Mouse (Mus musculus) liver, postnatal 0 days (tissue): Measurements from ENCODE around the gene Acsf2. TPM values are rescaled to one million over a fixed set of nuclear protein-coding genes. Genes with fewer than 3 reads are reported as not detected.

Source experiments
- ATAC-seq: fragments of 200-750 bp; cut with Nextera tagmentation; 2 replicates; pipeline ENCODE4 v1.8.0; 2017; ENCODE audit warnings: mild to moderate bottlenecking, moderate library complexity
- DNase-seq: peaks from one replicate; pipeline ENCODE4 v3.0.0-alpha.2; 2016
- H3K27ac ChIP-seq: fragments of 300-500 bp; sonication (generic); 2 replicates; pipeline ENCODE4 v1.5.1; 2014; ENCODE audit warnings: antibody characterized with exemption, moderate library complexity, mild to moderate bottlenecking, low read depth
- H3K27me3 ChIP-seq: fragments of 300-500 bp; sonication (generic); 2 replicates; pipeline ENCODE4 v1.6.1; 2014; ENCODE audit warnings: low read length, control low read depth, mixed read lengths; ENCODE audit not compliant: insufficient read depth
- H3K36me3 ChIP-seq: fragments of 300-500 bp; sonication (generic); replicated peaks from 2 replicates; pipeline ENCODE4 v1.6.1; 2014; ENCODE audit warnings: mild to moderate bottlenecking, control low read depth, low read length, moderate library complexity, mixed read lengths; ENCODE audit not compliant: insufficient read depth
- H3K4me1 ChIP-seq: fragments of 300-500 bp; sonication (generic); 2 replicates; pipeline ENCODE4 v1.6.1; 2014; ENCODE audit warnings: antibody characterized with exemption, mild to moderate bottlenecking, control low read depth; ENCODE audit not compliant: insufficient read depth
- H3K4me2 ChIP-seq: fragments of 300-500 bp; sonication (generic); 2 replicates; pipeline ENCODE4 v1.6.1; 2014; ENCODE audit warnings: low read depth, mild to moderate bottlenecking, low read length, moderate library complexity, mixed read lengths
- H3K4me3 ChIP-seq: fragments of 300-500 bp; sonication (generic); 2 replicates; pipeline ENCODE4 v1.5.1; 2014; ENCODE audit warnings: low read depth, low read length
- H3K9ac ChIP-seq: fragments of 300-500 bp; sonication (generic); replicated peaks from 2 replicates; pipeline ENCODE4 v1.6.1; 2014; ENCODE audit warnings: mild to moderate bottlenecking, moderate library complexity
- H3K9me3 ChIP-seq: fragments of 300-500 bp; sonication (generic); 2 replicates; pipeline ENCODE4 v1.6.1; 2016; ENCODE audit warnings: mild to moderate bottlenecking, control low read depth, low read length, mixed read lengths
- CTCF ChIP-seq: sonication (generic); IDR thresholded peaks from 2 replicates; pipeline ENCODE4 v1.5.1; 2016; ENCODE audit warnings: antibody characterized with exemption, low read depth
- EP300 ChIP-seq: IDR thresholded peaks from 2 replicates; pipeline ENCODE4 v1.6.1; 2016; ENCODE audit warnings: antibody characterized with exemption, low read depth, mild to moderate bottlenecking
- WGBS: fragments of 180-500 bp; shearing (Covaris S2); extraction: QIAGEN DNeasy Blood & Tissue Kit; methylation state at CpG from one replicate; pipeline ENCODE4 v1.1.7; 2014; ENCODE audit not compliant: insufficient replicate concordance; 5-methylcytosine and 5-hydroxymethylcytosine counted together
- polyA plus RNA-seq: library from polyadenylated mRNA; unstranded; fragments of >200 nt; fragmentation: Nextera tagmentation; extraction: Ambion mirVana; gene quantifications from 2 replicates; pipeline ENCODE4 v1.2.1, GENCODE M21; 2015

Gene Acsf2
- polyA plus RNA-seq, 1 experiment from 2014 or later, result 4.2 TPM

DNA sequence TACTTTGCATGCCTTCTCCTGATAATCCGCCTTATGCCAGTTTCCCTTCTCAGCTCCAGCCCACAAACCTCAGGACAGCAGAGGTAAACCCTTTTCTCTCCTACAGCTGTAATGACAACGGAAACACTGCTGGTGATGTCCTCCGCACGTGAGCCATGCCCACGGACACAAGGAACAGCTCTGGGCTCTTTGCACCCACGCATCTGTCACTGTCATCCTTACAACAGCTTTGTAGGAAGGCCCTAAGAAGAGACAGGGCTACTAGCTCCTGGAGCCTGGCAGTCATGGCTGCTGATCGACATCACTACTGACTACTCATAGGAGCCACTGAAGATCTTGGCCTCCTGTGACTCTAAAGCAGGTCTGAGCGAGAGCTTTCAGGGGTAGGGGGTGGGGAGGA, 68.5 kb downstream of the Acsf2 start:
- ATAC-seq (no peak), DNase-seq (no peak)
- Histone ChIP-seq H3K4me3 (no peak overlapping the region), H3K9ac (no peak overlapping the region), H3K4me1 (no peaks in the 10 kb centered on the region), H3K27ac (no peak overlapping the region), H3K27me3 (no peaks in the 10 kb centered on the region), H3K9me3 (no peaks in the 10 kb centered on the region), H3K36me3 (no peaks in the 10 kb centered on the region), H3K4me2 (no peak overlapping the region)
- TF ChIP-seq CTCF, result no peak
- TF ChIP-seq EP300, result no peak
- WGBS, result 79% methylated on average over 8 of the region's 8 CpGs

DNA sequence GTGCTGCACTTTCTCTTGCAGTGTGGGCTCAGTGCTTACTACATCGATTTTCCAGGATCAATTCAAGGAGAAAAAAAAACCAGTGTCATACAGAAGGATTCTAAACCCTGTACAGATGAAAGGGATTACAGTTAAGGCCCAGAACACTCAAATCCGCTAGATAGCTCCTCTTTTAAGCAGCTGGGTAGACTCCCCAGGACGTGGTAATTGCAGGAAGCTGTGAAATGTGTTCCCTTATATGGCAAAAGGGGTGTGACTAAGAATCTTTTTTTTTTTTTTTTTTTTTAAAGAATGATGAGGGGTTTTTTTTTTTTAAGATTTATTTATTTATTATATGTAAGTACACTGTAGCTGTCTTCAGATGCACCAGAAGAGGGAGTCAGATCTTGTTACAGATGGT, 72.8 kb downstream of the Acsf2 start:
- Histone ChIP-seq H3K4me1 (no peaks in the 10 kb centered on the region), H3K36me3 (no peaks in the 10 kb centered on the region), H3K4me2 (no peak overlapping the region), H3K9ac (no peak overlapping the region), H3K27me3 (no peaks in the 10 kb centered on the region), H3K4me3 (no peak overlapping the region), H3K27ac (no peak overlapping the region), H3K9me3 (no peaks in the 10 kb centered on the region)
- TF ChIP-seq EP300, result no peak
- TF ChIP-seq CTCF, result no peak
- WGBS, result 53% methylated on average over 3 of the region's 3 CpGs
- DNase-seq, result no peak
- no peak for ATAC-seq

DNA sequence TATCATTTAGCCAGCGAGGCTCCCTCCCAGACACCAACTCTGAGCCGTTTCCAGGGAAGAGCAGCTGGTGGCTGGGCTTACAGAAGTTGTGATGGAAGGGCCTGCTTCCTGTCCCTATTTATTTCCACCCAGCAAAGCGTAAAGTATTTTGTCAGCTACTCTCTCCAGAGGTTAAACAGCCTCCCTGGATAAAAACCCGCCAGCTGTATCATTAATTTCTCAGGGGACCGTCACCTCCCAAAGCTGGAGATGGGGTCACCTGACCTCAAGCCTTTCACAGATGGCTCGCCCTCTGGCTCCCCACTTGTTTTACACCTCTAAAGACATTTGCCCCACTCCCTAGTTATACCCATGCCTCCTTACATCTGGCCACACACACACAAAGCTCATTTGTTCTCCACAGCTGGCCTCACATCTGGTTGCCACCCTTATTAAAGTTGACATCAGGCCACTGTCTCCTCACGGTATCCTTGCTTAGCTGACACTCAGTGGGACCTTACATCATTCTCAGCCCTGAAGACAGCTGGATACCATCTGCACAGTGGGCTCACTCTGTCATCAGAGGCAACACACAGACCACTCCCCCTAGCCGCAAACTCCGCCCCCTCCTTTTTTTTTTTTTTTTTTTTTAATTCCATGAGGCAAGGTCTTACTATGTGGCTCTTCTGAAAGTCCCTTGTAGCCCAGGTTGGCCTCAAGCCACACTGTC, 75.3 kb downstream of the Acsf2 start:
- Histone ChIP-seq H3K9me3 (no peaks in the 10 kb centered on the region), H3K27me3 (peaks cover 5% of the 10 kb centered on the region; the same call in 1 of the 2 replicates), H3K4me3 (no peak overlapping the region), H3K36me3 (no peaks in the 10 kb centered on the region), H3K4me2 (no peak overlapping the region), H3K9ac (no peak overlapping the region), H3K4me1 (peaks cover 3% of the 10 kb centered on the region), H3K27ac (no peak overlapping the region)
- ATAC-seq (no peak), DNase-seq (no peak)
- TF ChIP-seq EP300 (no peak), CTCF (no peak)
- WGBS, result 62% methylated on average over 9 of the region's 9 CpGs

DNA sequence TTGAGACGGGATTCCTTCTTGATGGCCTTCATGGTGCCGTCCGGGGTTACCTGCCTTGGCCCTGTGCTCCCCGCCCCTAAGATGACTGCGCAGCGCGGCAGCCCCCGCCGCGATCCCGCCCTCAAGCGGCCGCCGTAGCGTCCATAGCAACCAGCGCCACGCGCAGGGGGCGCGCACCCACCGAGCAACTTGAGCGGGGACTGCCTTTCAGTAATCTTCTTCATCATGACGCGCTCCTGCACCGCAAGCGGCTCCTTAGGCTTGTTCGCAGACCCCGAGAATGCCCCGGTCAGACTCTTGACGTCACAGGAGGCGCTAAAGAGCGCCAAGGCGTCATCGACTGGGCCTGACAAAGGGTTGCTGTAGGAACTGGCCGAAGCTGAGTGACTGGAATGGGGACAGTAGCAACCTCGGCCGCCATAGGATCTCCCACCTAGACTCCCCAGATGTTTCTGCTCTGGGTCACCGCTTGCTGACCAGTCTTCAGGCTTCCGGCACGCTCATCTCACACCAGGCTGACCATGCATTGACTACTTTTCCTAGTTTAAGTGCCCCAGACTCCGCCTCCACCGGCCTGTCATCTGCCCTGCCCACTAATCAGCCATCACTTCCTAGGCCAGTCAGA, 80.3 kb downstream of the Acsf2 start, which contains the start of gene Mycbpap:
Gene Mycbpap, minus strand, starts transcription at position 524 of the 625 bp plus-strand sequence.
- Histone ChIP-seq H3K4me2 (peak within 1 kb of the TSS; percentile 90), H3K36me3 (no peaks in the 10 kb centered on the region), H3K27ac (no peak within 1 kb of the TSS), H3K9ac (peak within 1 kb of the TSS; percentile 28), H3K9me3 (no peaks in the 10 kb centered on the region), H3K4me3 (peak within 1 kb of the TSS; percentile 53), H3K4me1 (peaks cover 6% of the 10 kb centered on the region), H3K27me3 (peaks cover 5% of the 10 kb centered on the region)
- peak; percentile 55 for DNase-seq
- WGBS, result 1% methylated on average over 42 of the region's 42 CpGs
- ATAC-seq, result peak; percentile 56; the same call in 1 of the 2 replicates
- TF ChIP-seq CTCF, result peak; percentile 32
- no peak for TF ChIP-seq EP300

DNA sequence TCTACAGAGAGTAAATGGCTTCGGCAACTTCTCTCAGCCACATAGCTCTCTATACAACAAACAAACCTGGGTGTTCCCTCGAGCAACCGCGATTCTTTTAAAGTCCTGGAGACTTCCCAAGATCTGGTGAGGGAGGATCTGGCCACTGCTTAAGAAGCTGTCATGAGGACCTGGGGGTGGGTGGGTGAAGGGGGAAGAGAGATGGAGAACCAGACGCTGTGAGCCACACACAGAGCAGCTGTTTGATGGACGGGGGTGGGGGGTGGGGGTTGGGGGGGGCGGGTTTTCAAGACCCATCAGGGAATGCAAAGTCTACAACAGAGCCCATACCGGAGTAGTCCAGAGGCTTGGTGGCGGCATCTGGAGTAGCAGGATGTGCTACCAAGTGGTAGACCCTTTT, 88.2 kb downstream of the Acsf2 start:
- Histone ChIP-seq H3K4me2 (no peak overlapping the region), H3K4me1 (no peaks in the 10 kb centered on the region), H3K36me3 (no peaks in the 10 kb centered on the region), H3K27ac (no peak overlapping the region), H3K27me3 (no peaks in the 10 kb centered on the region; the same call in 1 of the 2 replicates), H3K9me3 (no peaks in the 10 kb centered on the region), H3K4me3 (no peak overlapping the region), H3K9ac (no peak overlapping the region)
- TF ChIP-seq EP300 (no peak), CTCF (no peak)
- DNase-seq, result no peak
- ATAC-seq, result no peak
- WGBS, result 52% methylated on average over 9 of the region's 9 CpGs

DNA sequence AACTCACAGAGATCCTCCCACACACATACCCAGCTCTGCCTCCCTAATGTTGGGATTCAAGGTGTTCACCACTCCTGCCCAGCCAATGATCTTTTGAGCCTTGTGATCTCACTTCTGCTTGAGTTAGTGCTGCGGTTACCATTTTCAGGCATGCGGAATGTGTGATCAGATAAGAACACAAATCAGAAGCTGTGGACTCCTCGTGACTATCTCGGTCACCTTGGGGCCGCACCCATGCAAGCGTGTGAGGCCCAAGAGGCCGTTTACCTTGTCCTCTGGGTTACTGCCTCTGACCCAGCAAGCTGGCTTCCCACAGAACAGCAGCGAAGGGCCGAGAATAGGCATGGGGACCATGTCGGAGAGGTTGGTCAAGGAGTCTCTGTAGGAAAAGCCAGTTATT, 92.7 kb downstream of the Acsf2 start:
- Histone ChIP-seq H3K27me3 (0 out of 2 replicates have a peak, but pooled peaks cover 7% of the 10 kb centered on the region), H3K27ac (no peak overlapping the region), H3K9ac (no peak overlapping the region), H3K9me3 (no peaks in the 10 kb centered on the region), H3K4me3 (no peak overlapping the region), H3K36me3 (no peaks in the 10 kb centered on the region), H3K4me1 (no peaks in the 10 kb centered on the region), H3K4me2 (no peak overlapping the region)
- 71% methylated on average over 10 of the region's 10 CpGs for WGBS
- no peak for TF ChIP-seq CTCF
- TF ChIP-seq EP300, result no peak
- no peak for DNase-seq
- no peak for ATAC-seq

Other genes with a start within 250 kb of the Acsf2 start
- 6.7 and 8.3 TPM in 2 replicates for gene Abcc3, start 208.9 kb downstream of the Acsf2 start, polyA plus RNA-seq
- gene Cacna1g, start 127.7 kb downstream of the Acsf2 start, polyA plus RNA-seq, result 0.14 and 0.29 TPM in 2 replicates
- gene Spata20, start 115.7 kb downstream of the Acsf2 start, polyA plus RNA-seq, result not detected in 2 replicates
- 0.21 and 0.22 TPM in 2 replicates for gene Epn3, start 101.9 kb downstream of the Acsf2 start, polyA plus RNA-seq
- gene Mycbpap, start 80.1 kb downstream of the Acsf2 start, polyA plus RNA-seq, result 0.13 TPM in 1 of 2 replicates, not detected in the other
- gene Rsad1, start 52.6 kb downstream of the Acsf2 start, polyA plus RNA-seq, result 1.7 and 1.9 TPM in 2 replicates
- gene Chad, start 36.8 kb downstream of the Acsf2 start, polyA plus RNA-seq, result 0.14 TPM in 2 replicates
- 51.7 and 57.0 TPM in 2 replicates for gene Lrrc59, start 27.9 kb upstream of the Acsf2 start, polyA plus RNA-seq
- 73.2 and 81.4 TPM in 2 replicates for gene Mrpl27, start 51.9 kb upstream of the Acsf2 start, polyA plus RNA-seq
- gene Eme1, start 52.1 kb upstream of the Acsf2 start, polyA plus RNA-seq, result 4.5 and 4.9 TPM in 2 replicates
- gene Xylt2, start 75.6 kb upstream of the Acsf2 start, polyA plus RNA-seq, result 2.7 and 2.9 TPM in 2 replicates
- gene Gm11541, start 102.6 kb upstream of the Acsf2 start, polyA plus RNA-seq, result not detected in 2 replicates
- gene Cdc34b, start 139.9 kb upstream of the Acsf2 start, polyA plus RNA-seq, result 0.09 TPM in 1 of 2 replicates, not detected in the other
- not detected in 2 replicates for gene Tmem92, start 180.8 kb upstream of the Acsf2 start, polyA plus RNA-seq